Mouse (Mus musculus) G1E (cell line): ENCODE measurements around the gene Ptpa.

Source experiments
- CTCF ChIP-seq: IDR thresholded peaks from 2 replicates; pipeline ENCODE4 v1.5.1; 2012; ENCODE audit warnings: low read depth, low read length, inconsistent platforms, mixed read lengths
- GATA1 ChIP-seq: IDR thresholded peaks from 2 replicates; pipeline ENCODE4 v1.6.1; 2012; ENCODE audit warnings: borderline replicate concordance, low read length, inconsistent platforms, mixed read lengths
- GATA2 ChIP-seq: IDR thresholded peaks from 2 replicates; pipeline ENCODE4 v1.6.1; 2012; ENCODE audit warnings: low read depth, low read length, inconsistent platforms, borderline replicate concordance

GRCm38 (mm10) chr2:30392577-30393369 is 23.1 kb upstream of the Ptpa start:
- no peak for TF ChIP-seq GATA2
- TF ChIP-seq CTCF: no peak
- TF ChIP-seq GATA1: no peak
